Mouse (Mus musculus) erythroblast, embryonic 14.5 days (primary cell): ENCODE data around the gene Adam1a. TPM values are rescaled to one million over a fixed set of nuclear protein-coding genes. Genes with fewer than 3 reads are reported as not detected.

Experiments
- H3K27me3 ChIP-seq: 2 replicates; pipeline ENCODE4 v1.6.1; 2012; ENCODE audit warnings: inconsistent platforms; ENCODE audit not compliant: control insufficient read depth
- H3K36me3 ChIP-seq: 2 replicates; pipeline ENCODE4 v1.6.1; 2012; ENCODE audit warnings: mild to moderate bottlenecking, inconsistent platforms; ENCODE audit not compliant: control insufficient read depth
- H3K4me1 ChIP-seq: 2 replicates; pipeline ENCODE4 v1.6.1; 2012; ENCODE audit warnings: inconsistent platforms; ENCODE audit not compliant: control insufficient read depth
- H3K4me3 ChIP-seq: replicated peaks from 2 replicates; pipeline ENCODE3; 2012; ENCODE audit warnings: moderate library complexity, mild to moderate bottlenecking, inconsistent platforms
- H3K9me3 ChIP-seq: 2 replicates; pipeline ENCODE4 v1.6.1; 2012; ENCODE audit warnings: low read length, inconsistent platforms, mixed read lengths; ENCODE audit not compliant: control insufficient read depth
- GATA1 ChIP-seq: IDR thresholded peaks from 2 replicates; pipeline ENCODE4 v1.6.1; 2012; ENCODE audit warnings: low read length, inconsistent platforms, mixed read lengths
- TAL1 ChIP-seq: IDR thresholded peaks from 3 replicates; pipeline ENCODE4 v1.6.1; 2012; ENCODE audit warnings: low read length, inconsistent platforms, mixed read lengths
- polyA plus RNA-seq: library from polyadenylated mRNA; stranded (reverse); fragments of >175 nt; gene quantifications from 2 replicates; pipeline ENCODE4 v1.2.3, GENCODE M21; 2012

Adam1a gene
- polyA plus RNA-seq, 1 experiment = 0.01 TPM

DNA sequence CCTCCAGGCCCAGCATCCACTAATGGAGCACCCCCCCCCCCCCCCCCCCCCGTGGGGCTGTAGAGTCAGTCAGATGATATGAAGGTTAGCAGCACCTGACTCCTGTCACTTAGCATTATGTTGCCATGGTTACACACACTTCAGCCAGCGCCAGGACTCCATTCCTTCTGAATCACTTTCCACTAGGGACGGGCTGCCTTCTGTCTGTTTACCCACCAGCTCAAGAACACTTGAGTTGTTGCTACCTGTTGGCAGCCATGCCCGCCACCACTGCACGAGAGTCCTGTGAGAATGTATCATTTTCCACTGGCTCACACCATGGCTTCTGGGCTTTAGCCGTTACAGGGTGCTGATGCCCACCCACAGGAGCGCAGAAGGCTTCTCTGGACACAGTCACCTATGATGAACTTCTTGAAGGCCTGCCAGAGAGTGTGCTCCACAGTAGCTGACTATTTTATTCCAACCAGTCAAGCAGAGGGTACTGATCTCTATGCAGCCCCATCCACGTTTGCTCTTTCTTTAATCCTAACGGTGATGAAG is 24.7 kb upstream of the Adam1a start:
- Histone ChIP-seq H3K27me3 (no peaks in the 10 kb centered on the region), H3K36me3 (peaks cover 61% of the 10 kb centered on the region), H3K9me3 (no peaks in the 10 kb centered on the region), H3K4me1 (no peaks in the 10 kb centered on the region), H3K4me3 (no peak overlapping the region)
- TF ChIP-seq GATA1 (no peak), TAL1 (no peak)

DNA sequence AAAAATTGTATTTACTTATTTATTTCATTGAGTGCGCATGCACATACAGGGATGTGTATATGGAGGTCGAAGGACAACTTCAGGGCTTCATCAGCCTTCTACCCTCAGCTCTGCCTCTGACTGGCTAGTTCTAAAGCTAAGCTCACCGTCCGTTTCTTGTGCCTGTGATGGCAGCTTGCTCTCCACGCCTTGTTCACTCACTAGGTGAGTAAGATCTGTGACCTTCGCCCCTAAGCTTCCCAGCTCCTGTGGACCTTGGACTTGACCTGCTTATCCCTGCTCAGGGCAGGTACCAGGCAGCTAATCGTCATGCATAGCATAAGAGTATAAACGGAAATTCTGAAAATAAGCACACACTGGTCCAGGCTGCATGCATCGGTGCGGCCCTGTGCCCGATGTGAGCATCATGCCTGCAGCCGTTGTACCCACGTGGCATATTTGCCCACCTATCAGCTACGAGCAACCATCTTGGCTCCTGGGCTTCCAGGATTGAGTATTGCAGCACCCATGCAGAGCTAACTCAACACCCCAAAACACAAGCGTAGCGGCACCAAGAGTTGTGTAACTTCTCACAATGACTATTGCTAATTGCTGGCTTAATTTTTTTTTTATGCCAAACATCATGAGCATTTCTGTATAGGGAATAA is 20.9 kb upstream of the Adam1a start:
- H3K27me3 ChIP-seq = 0 out of 2 replicates have a peak, but pooled peaks cover 2% of the 10 kb centered on the region
- H3K4me1 ChIP-seq = peaks cover 7% of the 10 kb centered on the region
- peaks cover 27% of the 10 kb centered on the region for H3K36me3 ChIP-seq
- H3K9me3 ChIP-seq = peaks cover 4% of the 10 kb centered on the region
- no peak overlapping the region for H3K4me3 ChIP-seq
- TF ChIP-seq TAL1 (no peak), GATA1 (no peak)

DNA sequence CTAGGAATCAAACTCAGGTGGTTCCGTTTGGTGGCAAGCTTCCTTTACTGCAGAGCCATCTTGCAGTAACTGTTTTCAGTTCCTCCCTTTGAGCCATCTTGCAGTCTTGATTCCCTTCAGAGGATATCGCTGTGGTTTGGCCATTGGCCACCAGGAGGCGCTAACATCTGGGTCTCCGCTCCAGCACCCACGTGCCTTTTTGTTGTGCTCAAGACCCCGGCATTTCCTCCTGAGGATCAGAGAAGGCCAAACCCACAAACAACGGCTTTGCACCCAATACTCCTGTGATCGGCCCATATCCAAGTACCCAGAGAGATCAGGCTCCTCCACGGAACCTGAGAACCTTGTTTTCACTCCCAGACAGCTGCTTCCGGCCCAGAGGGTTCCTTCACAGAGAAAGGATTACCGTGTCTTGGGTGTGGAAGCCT is 19.2 kb upstream of the Adam1a start:
- peaks cover 12% of the 10 kb centered on the region for H3K36me3 ChIP-seq
- H3K4me3 ChIP-seq = peak overlapping the region; percentile 19
- H3K4me1 ChIP-seq = peaks cover 7% of the 10 kb centered on the region
- H3K27me3 ChIP-seq = 0 out of 2 replicates have a peak, but pooled peaks cover 2% of the 10 kb centered on the region
- H3K9me3 ChIP-seq = peaks cover 4% of the 10 kb centered on the region
- TF ChIP-seq GATA1 = no peak
- no peak for TF ChIP-seq TAL1

DNA sequence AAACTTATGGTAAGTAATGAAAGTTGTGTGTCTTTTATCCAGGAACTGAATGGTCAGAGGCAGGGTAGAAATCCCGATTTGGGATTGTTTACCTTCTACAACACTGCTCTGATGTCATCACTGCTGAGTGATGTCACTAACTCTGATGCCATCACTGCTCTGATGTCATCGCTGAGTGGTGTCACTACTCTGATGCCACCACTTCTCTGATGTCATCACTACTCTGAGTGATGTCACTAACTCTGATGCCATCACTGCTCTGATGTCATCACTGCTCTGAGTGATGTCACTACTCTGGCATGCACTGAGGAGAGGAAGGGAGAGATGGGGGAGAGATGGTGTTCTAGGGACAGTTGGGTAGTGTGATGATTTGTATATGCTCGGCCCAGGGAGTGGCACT is 17.2 kb upstream of the Adam1a start:
- H3K27me3 ChIP-seq = 0 out of 2 replicates have a peak, but pooled peaks cover 2% of the 10 kb centered on the region
- no peak for TF ChIP-seq TAL1
- TF ChIP-seq GATA1 = no peak
- H3K4me1 ChIP-seq = peaks cover 7% of the 10 kb centered on the region

DNA sequence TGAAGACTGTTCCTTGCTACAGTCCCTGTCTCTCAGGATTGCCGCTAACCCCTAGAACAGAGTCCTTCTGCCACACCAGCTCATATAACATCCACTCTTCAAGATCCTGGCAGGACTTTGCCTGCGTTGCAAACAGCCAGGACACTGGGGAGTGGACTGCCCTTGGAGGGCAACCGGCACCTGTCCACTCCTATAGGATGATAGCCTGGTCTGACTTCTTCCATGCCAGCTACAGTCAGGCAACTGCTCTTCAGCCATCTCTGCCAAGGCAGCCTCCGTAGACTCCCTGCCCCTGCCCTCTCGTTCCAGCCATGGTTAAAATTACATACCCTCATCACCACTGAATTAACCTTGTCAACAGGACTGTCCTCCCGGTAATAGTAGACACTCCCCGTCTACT is 3.9 kb upstream of the Adam1a start:
- Histone ChIP-seq H3K4me3 (no peak overlapping the region), H3K9me3 (peaks cover 2% of the 10 kb centered on the region; the same call in 1 of the 2 replicates), H3K27me3 (no peaks in the 10 kb centered on the region), H3K4me1 (peaks cover 47% of the 10 kb centered on the region), H3K36me3 (peaks cover 19% of the 10 kb centered on the region)
- TF ChIP-seq TAL1 (no peak), GATA1 (no peak)

More for the DNA sequence above, 17.2 kb upstream of the Adam1a start:
- H3K9me3 ChIP-seq = peaks cover 4% of the 10 kb centered on the region
- H3K36me3 ChIP-seq = no peaks in the 10 kb centered on the region; the same call in 1 of the 2 replicates
- H3K4me3 ChIP-seq = no peak overlapping the region

DNA sequence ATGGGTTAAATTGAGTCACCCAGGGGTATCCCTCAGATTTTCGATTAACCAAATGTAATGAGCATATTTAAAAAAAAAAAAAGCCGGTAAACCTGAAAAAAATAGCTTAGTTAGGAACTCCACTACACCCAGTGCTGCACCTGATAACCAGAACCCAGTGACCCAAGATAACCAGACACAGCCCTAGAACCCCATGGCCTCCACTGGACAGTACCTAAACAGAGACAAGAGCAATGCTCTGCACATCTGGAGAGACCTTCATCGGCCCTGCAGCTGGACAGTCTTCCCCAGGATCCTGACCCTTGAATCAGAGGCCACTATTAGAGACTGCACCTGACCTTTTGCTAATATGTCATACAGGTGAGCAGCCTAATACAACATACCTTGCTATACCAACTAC is 1.8 kb upstream of the Adam1a start:
- Histone ChIP-seq H3K4me1 (peaks cover 58% of the 10 kb centered on the region), H3K4me3 (peak overlapping the region; percentile 70)

DNA sequence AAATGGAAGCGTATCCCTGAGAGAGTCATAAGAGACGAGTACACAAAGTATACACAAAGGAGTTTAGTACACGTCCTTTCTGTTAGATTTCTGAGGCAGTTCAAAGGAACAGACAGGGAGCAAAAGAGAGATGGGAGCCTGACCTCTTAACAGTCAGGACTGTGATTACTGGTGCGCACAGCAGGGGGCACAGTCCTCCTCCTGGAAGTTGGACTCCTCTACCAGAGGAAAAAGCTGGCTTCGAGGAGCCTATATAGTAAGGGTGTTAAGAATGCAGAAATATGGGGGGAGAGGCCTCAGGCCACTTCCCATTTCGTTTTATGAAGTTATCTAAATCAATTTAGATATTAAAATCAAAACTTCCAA is 1.2 kb upstream of the Adam1a start:
- Histone ChIP-seq H3K36me3 (peaks cover 32% of the 10 kb centered on the region), H3K4me3 (peak overlapping the region; percentile 70), H3K4me1 (peaks cover 58% of the 10 kb centered on the region), H3K27me3 (no peaks in the 10 kb centered on the region), H3K9me3 (no peaks in the 10 kb centered on the region; the same call in 1 of the 2 replicates)
- TF ChIP-seq TAL1 (no peak), GATA1 (no peak)

More for the DNA sequence above, 1.8 kb upstream of the Adam1a start:
- H3K27me3 ChIP-seq = no peaks in the 10 kb centered on the region
- TF ChIP-seq TAL1 (no peak), GATA1 (0 out of 2 replicates have a peak, but pooled peaks have one; percentile 5)
- H3K36me3 ChIP-seq = peaks cover 28% of the 10 kb centered on the region
- H3K9me3 ChIP-seq = peaks cover 2% of the 10 kb centered on the region; the same call in 1 of the 2 replicates

DNA sequence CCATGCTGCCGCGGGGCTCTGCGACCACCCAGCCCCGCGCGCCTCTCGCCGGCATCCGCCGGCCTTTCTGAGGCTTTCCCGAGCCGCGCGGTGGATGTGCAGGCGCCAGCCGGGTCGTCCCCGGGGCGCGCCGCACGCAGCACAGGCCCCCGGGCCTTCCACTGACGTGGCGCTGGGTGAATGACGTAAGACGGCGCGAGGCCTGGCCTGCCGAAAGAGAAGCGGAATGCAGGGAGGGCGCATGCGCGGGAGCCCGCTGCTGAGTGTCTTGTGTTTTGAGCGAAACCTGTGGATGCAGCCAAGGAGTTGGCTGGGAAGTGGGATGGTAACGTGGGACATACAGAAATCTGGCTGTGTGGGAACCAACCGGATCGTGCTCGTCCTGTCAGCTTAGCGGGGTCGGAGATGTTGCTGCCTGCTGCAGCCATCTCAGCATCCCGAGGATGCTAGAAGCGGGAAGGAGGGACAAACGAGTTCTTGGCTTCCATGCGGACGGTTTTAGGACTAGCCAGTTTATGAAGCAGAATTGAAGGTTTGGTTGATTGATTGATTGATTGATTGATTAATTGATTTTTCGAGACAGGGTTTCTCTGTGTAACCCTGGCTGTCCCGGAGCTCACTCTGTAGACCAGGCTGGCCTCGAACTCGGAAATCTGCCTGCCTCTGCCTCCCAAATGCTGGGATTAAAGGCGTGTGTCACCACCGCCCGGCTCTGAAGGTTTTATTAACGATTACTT is 679 bp upstream of the Adam1a start, which contains the start of gene Mapkapk5:
Mapkapk5 (minus strand) TSS at position 113 of the 737 bp plus-strand sequence.
- H3K27me3 ChIP-seq = no peaks in the 10 kb centered on the region
- peaks cover 61% of the 10 kb centered on the region for H3K4me1 ChIP-seq
- peak within 1 kb of the TSS; percentile 70 for H3K4me3 ChIP-seq

DNA sequence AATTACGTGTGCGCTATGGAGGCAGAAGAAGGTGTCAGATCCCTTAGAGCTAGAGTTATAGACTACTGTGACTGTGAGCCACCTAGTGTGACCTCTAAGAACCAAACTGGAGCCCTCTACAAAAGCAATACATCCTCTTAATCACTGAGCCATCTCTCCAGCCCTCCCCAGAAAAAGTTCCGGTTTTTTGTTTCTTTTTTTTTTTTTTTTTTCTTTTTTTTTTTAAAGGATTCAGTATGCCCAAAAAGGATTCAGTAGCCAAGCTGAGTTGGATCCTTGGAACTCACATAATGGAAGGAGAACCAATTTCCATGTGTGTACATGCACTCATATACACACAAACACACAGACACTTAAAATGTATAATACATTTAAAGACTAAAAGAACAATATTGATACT is 1.9 kb downstream of the Adam1a start:
- TF ChIP-seq GATA1 = no peak
- TF ChIP-seq TAL1 = no peak
- Histone ChIP-seq H3K36me3 (peaks cover 52% of the 10 kb centered on the region), H3K4me1 (peaks cover 59% of the 10 kb centered on the region), H3K4me3 (peak overlapping the region; percentile 70), H3K9me3 (no peaks in the 10 kb centered on the region), H3K27me3 (no peaks in the 10 kb centered on the region)

More for the DNA sequence above, 679 bp upstream of the Adam1a start, which contains the start of gene Mapkapk5:
- H3K36me3 ChIP-seq = peaks cover 36% of the 10 kb centered on the region
- no peaks in the 10 kb centered on the region for H3K9me3 ChIP-seq
- TF ChIP-seq TAL1 (no peak), GATA1 (no peak)
